Mouse (Mus musculus): Measurements from ENCODE around the gene Caskin1.

GRCm38 (mm10) chr17:24548435-24548834 lies 60.0 kb downstream of the Caskin1 start:
- no peak for TF ChIP-seq CTCF (IDR thresholded peaks at IDR 0.05; ENCODE audit: control insufficient read depth, insufficient read depth, low read length)
- TF ChIP-seq POLR2A (IDR thresholded peaks at IDR 0.05; ENCODE audit: borderline replicate concordance, control insufficient read depth, low read depth, low read length): no peak
